Mouse (Mus musculus): Measurements from ENCODE around the gene Dalrd3.

DNA sequence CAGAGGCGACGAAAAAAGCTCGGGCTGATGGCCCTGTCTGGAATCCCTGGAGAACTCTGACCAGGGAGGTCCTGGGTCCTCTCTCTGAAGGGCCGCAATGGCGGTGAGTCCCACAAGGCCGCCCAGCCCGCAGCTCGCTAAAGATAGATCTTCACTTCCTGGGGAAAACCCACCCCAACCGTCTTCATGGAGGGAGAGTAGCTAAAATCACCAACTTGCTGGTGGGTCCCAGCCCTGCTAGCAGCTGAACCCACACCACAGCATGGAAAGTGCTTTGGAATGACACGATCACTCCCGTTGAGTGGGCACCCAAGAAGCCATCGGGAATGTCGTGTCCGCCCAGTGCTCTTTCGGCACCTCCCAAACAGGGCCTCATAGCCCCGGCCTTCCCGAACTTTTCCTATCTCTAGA, 1.2 kb upstream of the Dalrd3 start:
- TF ChIP-seq CTCF (IDR thresholded peaks at IDR 0.05; ENCODE audit: low read depth): no peak
- no peak for TF ChIP-seq EP300 (IDR thresholded peaks at IDR 0.05; ENCODE audit: low read depth)

Data from heart, postnatal 0 days (tissue).